Mouse (Mus musculus) bone marrow, adult 2 months (tissue): ENCODE measurements around the gene Trim56.

ENCODE experiments used
- CTCF ChIP-seq: fragments of 200-500 bp; IDR thresholded peaks from 2 replicates; pipeline ENCODE4 v1.5.1; 2011; ENCODE audit warnings: low read length, control low read depth; ENCODE audit not compliant: control insufficient read depth, insufficient read depth
- POLR2A ChIP-seq: fragments of 200-500 bp; IDR thresholded peaks from 2 replicates; pipeline ENCODE4 v1.6.1; 2011; ENCODE audit warnings: low read depth, mild to moderate bottlenecking, control low read depth, low read length, borderline replicate concordance; ENCODE audit not compliant: control insufficient read depth

DNA sequence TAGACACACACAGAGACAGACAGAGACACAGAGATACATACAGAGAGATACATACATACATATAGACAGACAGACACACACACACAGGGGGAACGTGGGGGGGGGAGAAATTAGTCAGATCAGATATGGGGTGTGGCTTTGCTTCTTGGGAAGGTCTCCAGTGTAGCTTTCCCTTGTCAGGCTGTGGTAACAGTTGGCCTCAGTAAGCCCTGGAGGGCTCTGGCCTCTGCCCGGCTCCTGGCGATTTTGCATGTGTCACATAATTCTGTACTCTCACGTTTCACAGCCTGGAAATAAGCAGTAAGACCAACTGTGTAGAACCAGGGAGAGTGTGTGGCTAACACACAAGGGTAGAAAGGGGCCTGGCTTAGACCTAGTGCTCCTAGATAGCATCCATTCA is 15.3 kb downstream of the Trim56 start:
- TF ChIP-seq CTCF (no peak), POLR2A (no peak)
